Mouse (Mus musculus) CD8-positive naive resting alpha-beta T cell, adult 2 months (primary cell): ENCODE measurements at regions not wholly inside any gene's neighbourhood (a gene's known extent, or its start where the extent isn't known, plus 50 kb on each side); places are given as distances from the start of the nearest gene placed in this dataset.

ENCODE experiments used
- DNase-seq, 2 experiments: peaks; one replicate each; pipeline ENCODE4 v3.0.0; 2022; ENCODE audit warnings: low read depth in 2 of 2, low spot score in 2 of 2

- no peak for DNase-seq
Measured at GRCm38 (mm10) chr3:19747361-19747760, 118.9 kb upstream of the 1700064H15Rik start.

- no peak for DNase-seq
Measured at GRCm38 (mm10) chr3:19751946-19752345, 123.5 kb upstream of the 1700064H15Rik start.

- no peak for DNase-seq
Measured at GRCm38 (mm10) chr3:19754011-19754410, 125.5 kb upstream of the 1700064H15Rik start.

GRCm38 (mm10) chr3:19754636-19755035 is 126.2 kb upstream of the 1700064H15Rik start:
- DNase-seq, result no peak

- DNase-seq, result no peak
Measured at GRCm38 (mm10) chr3:19755136-19755535, 126.7 kb upstream of the 1700064H15Rik start.

GRCm38 (mm10) chr3:19798543-19799106 is 158.2 kb upstream of the Cp start:
- DNase-seq, result no peak

GRCm38 (mm10) chr3:19810034-19810433 is 146.8 kb upstream of the Cp start:
- DNase-seq, result no peak

- no peak for DNase-seq
Measured at GRCm38 (mm10) chr3:19824904-19825303, 131.9 kb upstream of the Cp start.

- no peak for DNase-seq
Measured at GRCm38 (mm10) chr3:19828518-19829246, 128.2 kb upstream of the Cp start.

- DNase-seq, result no peak
Measured at GRCm38 (mm10) chr3:19829752-19830151, 127.1 kb upstream of the Cp start.

GRCm38 (mm10) chr3:19848031-19848735 is 108.7 kb upstream of the Cp start:
- DNase-seq, result no peak

GRCm38 (mm10) chr3:19848736-19849269 is 108.1 kb upstream of the Cp start:
- no peak for DNase-seq

- no peak for DNase-seq
Measured at GRCm38 (mm10) chr3:19882623-19883022, 74.2 kb upstream of the Cp start.

GRCm38 (mm10) chr3:19888405-19888804 is 68.4 kb upstream of the Cp start:
- no peak for DNase-seq

- DNase-seq, result no peak
Measured at GRCm38 (mm10) chr3:19894258-19894629, 62.6 kb upstream of the Cp start.

GRCm38 (mm10) chr3:19894630-19895578 is 62.0 kb upstream of the Cp start:
- peak; percentile 82 to 90 for DNase-seq

GRCm38 (mm10) chr3:19895755-19896154 is 61.1 kb upstream of the Cp start:
- DNase-seq, result no peak

GRCm38 (mm10) chr3:19897140-19897539 is 59.7 kb upstream of the Cp start:
- no peak for DNase-seq

GRCm38 (mm10) chr3:19902226-19902625 is 54.6 kb upstream of the Cp start:
- DNase-seq, result no peak

GRCm38 (mm10) chr3:19904446-19905275 is 52.2 kb upstream of the Cp start:
- DNase-seq, result peak; percentile 14 to 42
